Mouse (Mus musculus) cerebellum, adult 2 months (tissue): ENCODE measurements around the gene Nfatc2.

Source experiments
- CTCF ChIP-seq: fragments of 200-500 bp; IDR thresholded peaks from 2 replicates; pipeline ENCODE4 v1.5.1; 2011; ENCODE audit warnings: low read depth, mild to moderate bottlenecking, control low read depth, low read length, moderate library complexity, borderline replicate concordance; ENCODE audit not compliant: insufficient read depth
- POLR2A ChIP-seq: fragments of 200-500 bp; IDR thresholded peaks from 2 replicates; pipeline ENCODE4 v1.6.1; 2011; ENCODE audit warnings: low read length, control low read depth, borderline replicate concordance; ENCODE audit not compliant: insufficient read depth

- TF ChIP-seq POLR2A: no peak
- TF ChIP-seq CTCF: no peak
Measured at GRCm38 (mm10) chr2:168516717-168517116, 84.7 kb downstream of the Nfatc2 start.
